Mouse (Mus musculus): ENCODE measurements around the gene Tut7.
"Not testable (repeated sequence)": the region's sequence is repeated elsewhere in the genome, so short reads cannot be mapped to it uniquely, and the experiment has no call there.

Gene Tut7

GRCm38 (mm10) chr13:59768531-59768930 is 54.4 kb downstream of the Tut7 start:
- DNase-seq (ENCODE audit: low read depth, low spot score) = no peak

- no peak for DNase-seq (ENCODE audit: low read depth, low spot score)
These were observed 56.0 kb downstream of the Tut7 start for GRCm38 (mm10) chr13:59766786-59767515.

- no peak for DNase-seq (ENCODE audit: low read depth, low spot score)
These were observed 60.2 kb downstream of the Tut7 start for GRCm38 (mm10) chr13:59762791-59763190.

GRCm38 (mm10) chr13:59756906-59757305 is 66.0 kb downstream of the Tut7 start:
- DNase-seq (ENCODE audit: low read depth, low spot score) = no peak

- DNase-seq (ENCODE audit: low read depth, low spot score) = no peak
These were observed 72.6 kb downstream of the Tut7 start for GRCm38 (mm10) chr13:59750310-59750709.

GRCm38 (mm10) chr13:59746711-59747110 is 76.2 kb downstream of the Tut7 start, which contains the start of gene 1700014D04Rik:
Gene 1700014D04Rik (minus strand): TSS chr13:59746752.
- no peak for DNase-seq (ENCODE audit: low read depth, low spot score)

- DNase-seq (ENCODE audit: low read depth, low spot score) = no peak
These were observed 76.8 kb downstream of the Tut7 start for GRCm38 (mm10) chr13:59746164-59746563.

- no peak for DNase-seq (ENCODE audit: low read depth, low spot score)
These were observed 77.5 kb downstream of the Tut7 start for GRCm38 (mm10) chr13:59745462-59745861.

- no peak for DNase-seq (ENCODE audit: low read depth, low spot score)
These were observed 81.2 kb downstream of the Tut7 start for GRCm38 (mm10) chr13:59741697-59742096.

- DNase-seq (ENCODE audit: low read depth, low spot score) = no peak
These were observed 81.9 kb downstream of the Tut7 start for GRCm38 (mm10) chr13:59741096-59741495.

GRCm38 (mm10) chr13:59739397-59739796 is 83.5 kb downstream of the Tut7 start:
- no peak for DNase-seq (ENCODE audit: low read depth, low spot score)

GRCm38 (mm10) chr13:59738455-59738854 is 84.5 kb downstream of the Tut7 start:
- no peak for DNase-seq (ENCODE audit: low read depth, low spot score)

GRCm38 (mm10) chr13:59735190-59735589 is 87.8 kb downstream of the Tut7 start:
- peak; percentile 20 for DNase-seq (ENCODE audit: low read depth, low spot score)

- not testable (repeated sequence) for DNase-seq (ENCODE audit: low read depth, low spot score)
These were observed 88.6 kb downstream of the Tut7 start for GRCm38 (mm10) chr13:59734347-59734746.

GRCm38 (mm10) chr13:59733936-59734335 is 89.0 kb downstream of the Tut7 start:
- DNase-seq (ENCODE audit: low read depth, low spot score) = no peak

GRCm38 (mm10) chr13:59731652-59732051 is 91.3 kb downstream of the Tut7 start, which contains the start of gene Spata31d1d:
Gene Spata31d1d (minus strand): TSS chr13:59731752.
- no peak for DNase-seq (ENCODE audit: low read depth, low spot score)

GRCm38 (mm10) chr13:59728378-59729093 is 94.4 kb downstream of the Tut7 start:
- peak; percentile 42 for DNase-seq (ENCODE audit: low read depth, low spot score)

GRCm38 (mm10) chr13:59726139-59726867 is 96.6 kb downstream of the Tut7 start:
- no peak for DNase-seq (ENCODE audit: low read depth, low spot score)

- DNase-seq (ENCODE audit: low read depth, low spot score) = not testable (repeated sequence)
These were observed 100.9 kb downstream of the Tut7 start for GRCm38 (mm10) chr13:59722089-59722488.

Measured in retina, adult 2 months (tissue).